Mouse (Mus musculus) CH12.LX (cell line): ENCODE data around the gene Rgs3. TPM values are rescaled to one million over a fixed set of nuclear protein-coding genes. Genes with fewer than 3 reads are reported as not detected.

Experiments used
- DNase-seq: peaks from one replicate; pipeline ENCODE4 v3.0.0-alpha.2; 2013; ENCODE audit errors: extremely low read depth
- H3K27ac ChIP-seq: 2 replicates; pipeline ENCODE4 v1.5.1; 2012; ENCODE audit warnings: low read depth, mild to moderate bottlenecking, control low read depth, moderate library complexity; ENCODE audit not compliant: insufficient read depth
- H3K27me3 ChIP-seq: replicated peaks from 2 replicates; pipeline ENCODE3; 2012; ENCODE audit warnings: inconsistent platforms
- H3K36me3 ChIP-seq, 2 experiments: replicated peaks in 1 of 2; 2 replicates each; pipeline versions ENCODE3 to v1.6.1; 2012; ENCODE audit warnings: inconsistent platforms in 1 of 2, low read length in 1 of 2, mild to moderate bottlenecking in 1 of 2, mixed read lengths in 1 of 2, moderate library complexity in 1 of 2; ENCODE audit not compliant: control insufficient read depth in 1 of 2, insufficient read depth in 1 of 2
- H3K4me1 ChIP-seq, 2 experiments: 2 replicates each; pipeline ENCODE4 v1.6.1; 2012; ENCODE audit warnings: inconsistent platforms in 1 of 2, moderate library complexity in 1 of 2; ENCODE audit not compliant: insufficient read depth in 2 of 2, control insufficient read depth in 1 of 2
- H3K4me2 ChIP-seq: 2 replicates; pipeline ENCODE4 v1.6.1; 2012; ENCODE audit warnings: low read depth, mild to moderate bottlenecking, control low read depth; ENCODE audit not compliant: poor library complexity, insufficient read depth, severe bottlenecking
- H3K4me3 ChIP-seq, 3 experiments: fragments of 150-350 bp in 1 of 3; sonication (generic) in 1 of 3; replicated peaks in 1 of 3; 2 replicates each; pipeline versions ENCODE3 to v1.5.1; 2011 to 2012; ENCODE audit warnings: low read depth in 2 of 3, low read length in 2 of 3, mild to moderate bottlenecking in 2 of 3, moderate library complexity in 2 of 3, control low read depth in 1 of 3, improper control_type of control experiment in 1 of 3, inconsistent platforms in 1 of 3, mixed read lengths in 1 of 3; ENCODE audit not compliant: poor library complexity in 1 of 3
- H3K79me2 ChIP-seq: replicated peaks from 2 replicates; pipeline ENCODE4 v1.6.1; 2012; ENCODE audit warnings: mild to moderate bottlenecking, moderate library complexity; ENCODE audit not compliant: control insufficient read depth, poor library complexity, insufficient read depth, severe bottlenecking; ENCODE audit errors: extremely low read depth
- H3K9ac ChIP-seq: 2 replicates; pipeline ENCODE4 v1.6.1; 2012; ENCODE audit warnings: low read depth, mild to moderate bottlenecking, control low read depth, moderate library complexity; ENCODE audit not compliant: insufficient read depth
- H3K9me3 ChIP-seq: replicated peaks from 2 replicates; pipeline ENCODE3; 2012; ENCODE audit warnings: low read length, inconsistent platforms, mixed read lengths
- BHLHE40 ChIP-seq: IDR thresholded peaks from 2 replicates; pipeline ENCODE4 v1.6.1; 2011; ENCODE audit warnings: mild to moderate bottlenecking, low read depth, low read length, improper control_type of control experiment
- CHD1 ChIP-seq: IDR thresholded peaks from 2 replicates; pipeline ENCODE4 v1.6.1; 2012; ENCODE audit warnings: low read depth, low read length, improper control_type of control experiment, inconsistent platforms
- CHD2 ChIP-seq: IDR thresholded peaks from 2 replicates; pipeline ENCODE4 v1.6.1; 2011; ENCODE audit warnings: low read length, improper control_type of control experiment
- CTCF ChIP-seq, 2 experiments: IDR thresholded peaks in 1 of 2; conservative IDR thresholded peaks in 1 of 2; 2 replicates each; pipeline ENCODE4 v1.5.1; 2011 to 2012; ENCODE audit warnings: low read depth in 2 of 2, low read length in 2 of 2, improper control_type of control experiment in 1 of 2, inconsistent platforms in 1 of 2, mild to moderate bottlenecking in 1 of 2, moderate library complexity in 1 of 2
- E2F4 ChIP-seq: IDR thresholded peaks from 2 replicates; pipeline ENCODE4 v1.6.1; 2011; ENCODE audit warnings: low read depth, low read length, improper control_type of control experiment; ENCODE audit not compliant: insufficient replicate concordance
- ELF1 ChIP-seq: IDR thresholded peaks from 2 replicates; pipeline ENCODE4 v1.6.1; 2014; ENCODE audit warnings: low read depth, mild to moderate bottlenecking, inconsistent platforms, low read length, improper control_type of control experiment
- EP300 ChIP-seq: IDR thresholded peaks from 2 replicates; pipeline ENCODE4 v1.6.1; 2011; ENCODE audit warnings: low read length, improper control_type of control experiment
- ETS1 ChIP-seq: conservative IDR thresholded peaks from 2 replicates; pipeline ENCODE4 v1.6.1; 2012; ENCODE audit warnings: low read depth, mild to moderate bottlenecking, inconsistent platforms, low read length, improper control_type of control experiment, moderate library complexity
- GABPA ChIP-seq: IDR thresholded peaks from 2 replicates; pipeline ENCODE4 v1.6.1; 2012; ENCODE audit warnings: low read depth, low read length, improper control_type of control experiment, inconsistent platforms; ENCODE audit not compliant: insufficient replicate concordance
- HCFC1 ChIP-seq: IDR thresholded peaks from 2 replicates; pipeline ENCODE4 v1.6.1; 2012; ENCODE audit warnings: low read depth, mild to moderate bottlenecking, inconsistent platforms, low read length, improper control_type of control experiment
- IRF4 ChIP-seq: IDR thresholded peaks from 2 replicates; pipeline ENCODE4 v1.6.1; 2014; ENCODE audit warnings: low read depth, mild to moderate bottlenecking, inconsistent platforms, low read length, improper control_type of control experiment
- JUND ChIP-seq: conservative IDR thresholded peaks from 2 replicates; pipeline ENCODE4 v1.6.1; 2011; ENCODE audit warnings: low read depth, low read length, improper control_type of control experiment
- MAX ChIP-seq: IDR thresholded peaks from 2 replicates; pipeline ENCODE4 v1.6.1; 2011; ENCODE audit warnings: low read length, improper control_type of control experiment
- MAZ ChIP-seq: IDR thresholded peaks from 2 replicates; pipeline ENCODE4 v1.6.1; 2012; ENCODE audit warnings: low read depth, mild to moderate bottlenecking, inconsistent platforms, low read length, improper control_type of control experiment, moderate library complexity
- MEF2A ChIP-seq: IDR thresholded peaks from 2 replicates; pipeline ENCODE4 v1.6.1; 2014; ENCODE audit warnings: low read depth, mild to moderate bottlenecking, inconsistent platforms, low read length, improper control_type of control experiment, borderline replicate concordance
- MXI1 ChIP-seq: IDR thresholded peaks from 2 replicates; pipeline ENCODE4 v1.6.1; 2011; ENCODE audit warnings: mild to moderate bottlenecking, low read depth, low read length, improper control_type of control experiment
- MYC ChIP-seq: IDR thresholded peaks from 2 replicates; pipeline ENCODE4 v1.6.1; 2011; ENCODE audit warnings: low read depth, mild to moderate bottlenecking, improper control_type of control experiment, low read length
- NELFE ChIP-seq: IDR thresholded peaks from 2 replicates; pipeline ENCODE4 v1.6.1; 2011; ENCODE audit warnings: low read depth, low read length, improper control_type of control experiment
- POLR2A ChIP-seq: IDR thresholded peaks from 2 replicates; pipeline ENCODE4 v1.6.1; 2011; ENCODE audit warnings: low read depth, mild to moderate bottlenecking, improper control_type of control experiment, low read length
- POLR2AphosphoS2 ChIP-seq: IDR thresholded peaks from 2 replicates; pipeline ENCODE4 v1.6.1; 2011; ENCODE audit warnings: low read depth, low read length, improper control_type of control experiment
- RCOR1 ChIP-seq: conservative IDR thresholded peaks from 2 replicates; pipeline ENCODE4 v1.6.1; 2012; ENCODE audit warnings: low read depth, mild to moderate bottlenecking, inconsistent platforms, low read length, improper control_type of control experiment
- SMC3 ChIP-seq: IDR thresholded peaks from 2 replicates; pipeline ENCODE4 v1.6.1; 2011; ENCODE audit warnings: low read depth, low read length, improper control_type of control experiment
- TBP ChIP-seq: conservative IDR thresholded peaks from 2 replicates; pipeline ENCODE4 v1.6.1; 2011; ENCODE audit warnings: low read depth, low read length, improper control_type of control experiment
- TCF12 ChIP-seq: IDR thresholded peaks from 2 replicates; pipeline ENCODE4 v1.6.1; 2014; ENCODE audit warnings: low read depth, mild to moderate bottlenecking, inconsistent platforms, low read length, improper control_type of control experiment
- UBTF ChIP-seq: IDR thresholded peaks from 2 replicates; pipeline ENCODE4 v1.6.1; 2012; ENCODE audit warnings: low read depth, mild to moderate bottlenecking, inconsistent platforms, low read length, improper control_type of control experiment, moderate library complexity
- USF1 ChIP-seq: IDR thresholded peaks from 2 replicates; pipeline ENCODE4 v1.6.1; 2014; ENCODE audit warnings: low read depth, mild to moderate bottlenecking, inconsistent platforms, low read length, improper control_type of control experiment
- USF2 ChIP-seq: conservative IDR thresholded peaks from 2 replicates; pipeline ENCODE4 v1.6.1; 2011; ENCODE audit warnings: low read depth, low read length, improper control_type of control experiment
- ZC3H11A ChIP-seq: IDR thresholded peaks from 2 replicates; pipeline ENCODE4 v1.6.1; 2012; ENCODE audit warnings: low read depth, mild to moderate bottlenecking, inconsistent platforms, low read length, improper control_type of control experiment
- ZMIZ1 ChIP-seq: IDR thresholded peaks from 2 replicates; pipeline ENCODE4 v1.6.1; 2012; ENCODE audit warnings: low read depth, mild to moderate bottlenecking, inconsistent platforms, low read length, improper control_type of control experiment
- dilution Hi-C: fragments of 300-500 bp; cut with MboI; formaldehyde crosslinking; loops from 2 replicates; pipeline ENCODE4 v1.14.3; 2020; ENCODE audit warnings: low sequenced_read_pairs; ENCODE audit not compliant: extremely low pct_unique_long_range_greater_than_20kb, extremely low pct_ligation_motif_present
- in situ Hi-C: fragments of 300-500 bp; cut with MboI; formaldehyde crosslinking; loops from 3 replicates; pipeline ENCODE4 v1.14.3; 2019; ENCODE audit warnings: low sequenced_read_pairs, low pct_ligation_motif_present, low pct_unique_long_range_greater_than_20kb, mixed read lengths
- polyA plus RNA-seq: library from polyadenylated mRNA; unstranded; fragments of >175 nt; gene quantifications from 2 replicates; pipeline ENCODE4 v1.2.1, GENCODE M21; 2012; ENCODE audit warnings: low read depth; ENCODE audit not compliant: insufficient read length
- total RNA-seq, 2 experiments: library from RNA; depleted of rRNA; stranded (reverse); fragments of 300-350 nt in 1 of 2; fragments of >200 nt in 1 of 2; gene quantifications; 2 replicates each; pipeline ENCODE4 v1.2.3; 2012 to 2014

The Rgs3 gene
- total and polyA plus RNA-seq, 3 experiments, result 3.3 to 6.0 (median 3.5) TPM

DNA sequence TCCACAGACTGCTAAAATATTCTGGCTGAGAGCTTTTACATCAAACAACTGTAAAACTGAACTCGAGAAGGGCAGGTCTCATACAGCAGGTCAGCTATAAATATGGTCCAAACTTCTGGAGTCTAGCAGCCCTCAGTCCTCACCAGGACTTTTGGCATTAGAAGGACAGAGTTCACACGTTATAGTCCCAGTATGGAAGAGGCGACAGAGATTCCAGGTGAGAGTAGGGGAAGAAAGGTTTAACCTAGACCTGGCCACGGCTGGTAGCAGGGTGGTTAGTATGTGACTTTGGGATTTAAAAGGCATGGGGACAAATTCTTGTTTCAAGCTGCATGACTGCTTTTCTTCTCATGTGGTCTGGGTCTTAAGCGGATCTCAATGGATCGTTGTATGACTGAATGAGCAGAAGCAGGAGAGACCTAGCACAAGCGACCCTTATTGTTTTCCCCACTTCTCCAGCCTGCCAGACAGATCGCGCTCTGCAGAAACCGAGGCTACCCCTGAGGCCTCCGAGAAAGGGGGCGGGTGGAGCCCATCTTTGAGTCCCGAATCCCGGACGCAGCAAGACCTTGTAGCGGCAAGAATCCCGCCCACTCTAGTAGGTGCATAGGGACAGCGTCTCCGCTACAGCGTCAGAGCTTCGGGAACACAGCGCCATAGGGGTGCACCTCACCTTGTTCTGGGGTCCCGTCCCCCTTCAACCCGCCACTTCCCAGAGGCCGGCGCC, 40.4 kb upstream of the Rgs3 start:
- no peaks in the 10 kb centered on the region for H3K27me3 ChIP-seq
- dilution Hi-C loops, result no loop called here
- TF ChIP-seq ETS1 (0 out of 2 replicates have a peak, but pooled peaks have one; percentile 4), BHLHE40 (no peak; the same call in 1 of the 2 replicates), MAX (peak; percentile 31; the same call in 1 of the 2 replicates), CHD2 (peak; percentile 66; the same call in 1 of the 2 replicates), NELFE (peak; percentile 26; the same call in 1 of the 2 replicates), MXI1 (no peak), RCOR1 (no peak), USF2 (no peak), MEF2A (no peak), MAZ (0 out of 2 replicates have a peak, but pooled peaks have one; percentile 49), ELF1 (no peak), TCF12 (no peak), HCFC1 (0 out of 2 replicates have a peak, but pooled peaks have one; percentile 4), JUND (no peak), UBTF (no peak; the same call in 1 of the 2 replicates), CHD1 (peak; percentile 21; the same call in 1 of the 2 replicates)

DNA sequence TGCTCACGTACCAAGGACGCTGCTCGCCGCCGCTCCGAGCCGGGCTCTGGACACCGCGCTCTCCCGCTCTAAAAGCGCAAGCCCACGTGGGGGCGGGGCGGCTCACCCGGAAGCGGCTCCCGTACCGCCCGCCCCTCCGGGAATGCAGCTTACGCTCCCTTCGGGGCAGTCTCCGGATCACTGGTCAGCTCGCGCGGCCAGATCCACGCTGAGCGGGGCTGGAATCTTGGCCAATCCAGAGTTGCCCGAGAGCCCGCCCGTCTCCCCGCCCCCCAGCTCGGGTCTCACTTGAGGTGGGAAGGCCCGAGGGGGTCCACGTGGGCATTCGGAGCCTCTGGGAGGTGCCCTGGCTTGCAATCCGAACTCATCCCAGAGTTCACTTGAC, 39.8 kb upstream of the Rgs3 start, which contains the start of gene Alad:
Gene Alad, minus strand, starts transcription at position 70 of the 385 bp plus-strand sequence.
- peak within 1 kb of the TSS; percentile 43 for H3K27ac ChIP-seq
- no peaks in the 10 kb centered on the region for H3K9me3 ChIP-seq
- in situ Hi-C loops, result loop anchor here (10.0 kb wide), 1 partner anchor 175 kb away; no protein-coding TSS in a partner anchor
- peak within 1 kb of the TSS; percentile 61 to 83 (median 68) for H3K4me3 ChIP-seq
- DNase-seq, result peak; percentile 80
- peaks cover 12 to 58% of the 10 kb centered on the region in 2 experiments for H3K4me1 ChIP-seq
- peak within 1 kb of the TSS; percentile 92 for H3K4me2 ChIP-seq
- peaks cover 4 to 36% of the 10 kb centered on the region in 2 experiments for H3K36me3 ChIP-seq
- peak within 1 kb of the TSS; percentile 89 for H3K9ac ChIP-seq
- dilution Hi-C loops, result no loop called here
- H3K27me3 ChIP-seq, result no peaks in the 10 kb centered on the region
- H3K79me2 ChIP-seq, result peaks cover 5% of the 10 kb centered on the region
- TF ChIP-seq ZC3H11A (no peak), CHD1 (no peak), CHD2 (peak; percentile 81), ETS1 (no peak; the same call in 1 of the 2 replicates), HCFC1 (peak; percentile 69), EP300 (no peak), POLR2A (peak; percentile 96), MEF2A (no peak), USF2 (peak; percentile 5; the same call in 1 of the 2 replicates), TBP (no peak), CTCF (conservative IDR thresholded peaks at IDR 0.05 in 1 of 2, IDR thresholded peaks at IDR 0.05 in 1 of 2; ENCODE audit: low read depth in 2 of 2, low read length in 2 of 2) (0 out of 4 replicates have a peak, but pooled peaks of 1 of the 2 experiments have one; percentile 12), GABPA (no peak), POLR2AphosphoS2 (peak; percentile 57; the same call in 1 of the 2 replicates), E2F4 (no peak), NELFE (peak; percentile 97), RCOR1 (no peak), JUND (no peak), MYC (peak; percentile 93), USF1 (peak; percentile 58), ELF1 (peak; percentile 98), ZMIZ1 (peak; percentile 75), IRF4 (peak; percentile 50; the same call in 1 of the 2 replicates), SMC3 (no peak)

More for the DNA sequence above, 40.4 kb upstream of the Rgs3 start:
- Histone ChIP-seq H3K36me3 (peaks cover 4 to 36% of the 10 kb centered on the region in 2 experiments), H3K9me3 (no peaks in the 10 kb centered on the region), H3K4me1 (peaks cover 12 to 57% of the 10 kb centered on the region in 2 experiments), H3K4me3 (peak overlapping the region; percentile 61 to 83 (median 68)), H3K4me2 (peak overlapping the region; percentile 92), H3K9ac (peak overlapping the region; percentile 89), H3K79me2 (peaks cover 5% of the 10 kb centered on the region), H3K27ac (peak overlapping the region; percentile 43)
- in situ Hi-C loops, result loop anchor here (10.0 kb wide), 1 partner anchor 174 kb away; no protein-coding TSS in a partner anchor
- no peak for DNase-seq
